Mouse (Mus musculus) MEL (cell line): Measurements from ENCODE around the gene Hps5.
"Not testable (repeated sequence)": the region's sequence is repeated elsewhere in the genome, so short reads cannot be mapped to it uniquely, and the experiment has no call there.

Source experiments
- BHLHE40 ChIP-seq: IDR thresholded peaks from 2 replicates; pipeline ENCODE4 v1.6.1; 2012; ENCODE audit warnings: low read depth, mild to moderate bottlenecking, inconsistent platforms, low read length, improper control_type of control experiment, borderline replicate concordance
- CTCF ChIP-seq, 3 experiments: IDR thresholded peaks in 2 of 3; conservative IDR thresholded peaks in 1 of 3; 2 replicates each; pipeline ENCODE4 v1.5.1; 2011 to 2012; ENCODE audit warnings: low read length in 3 of 3, low read depth in 2 of 3, mild to moderate bottlenecking in 2 of 3, improper control_type of control experiment in 1 of 3, inconsistent platforms in 1 of 3, mixed read lengths in 1 of 3, moderate library complexity in 1 of 3; ENCODE audit not compliant: control insufficient read depth in 1 of 3, insufficient read depth in 1 of 3, poor library complexity in 1 of 3, severe bottlenecking in 1 of 3
- EP300 ChIP-seq, 2 experiments: IDR thresholded peaks; 2 replicates each; pipeline ENCODE4 v1.6.1; 2011; ENCODE audit warnings: improper control_type of control experiment in 2 of 2, low read length in 2 of 2, low read depth in 1 of 2, mild to moderate bottlenecking in 1 of 2
- GATA1 ChIP-seq: IDR thresholded peaks from 2 replicates; pipeline ENCODE4 v1.6.1; 2011; ENCODE audit warnings: low read depth, low read length, improper control_type of control experiment
- HCFC1 ChIP-seq: IDR thresholded peaks from 2 replicates; pipeline ENCODE4 v1.6.1; 2012; ENCODE audit warnings: low read depth, mild to moderate bottlenecking, inconsistent platforms, low read length, improper control_type of control experiment, moderate library complexity
- MAZ ChIP-seq: IDR thresholded peaks from 2 replicates; pipeline ENCODE4 v1.6.1; 2012; ENCODE audit warnings: low read depth, mild to moderate bottlenecking, inconsistent platforms, low read length, improper control_type of control experiment
- MXI1 ChIP-seq: IDR thresholded peaks from 2 replicates; pipeline ENCODE4 v1.6.1; 2011; ENCODE audit warnings: mild to moderate bottlenecking, low read depth, low read length, improper control_type of control experiment
- NELFE ChIP-seq: IDR thresholded peaks from 2 replicates; pipeline ENCODE4 v1.6.1; 2011; ENCODE audit warnings: low read depth, low read length, improper control_type of control experiment
- POLR2A ChIP-seq, 2 experiments: IDR thresholded peaks; 2 replicates each; pipeline ENCODE4 v1.6.1; 2011 to 2012; ENCODE audit warnings: low read length in 2 of 2, mild to moderate bottlenecking in 2 of 2, control low read depth in 1 of 2, improper control_type of control experiment in 1 of 2, low read depth in 1 of 2, moderate library complexity in 1 of 2; ENCODE audit not compliant: control insufficient read depth in 1 of 2, insufficient read depth in 1 of 2, poor library complexity in 1 of 2
- POLR2AphosphoS2 ChIP-seq: IDR thresholded peaks from 2 replicates; pipeline ENCODE4 v1.6.1; 2011; ENCODE audit warnings: low read length, improper control_type of control experiment
- RCOR1 ChIP-seq: IDR thresholded peaks from 2 replicates; pipeline ENCODE4 v1.6.1; 2012; ENCODE audit warnings: low read depth, mild to moderate bottlenecking, inconsistent platforms, low read length, improper control_type of control experiment
- TBP ChIP-seq: IDR thresholded peaks from 2 replicates; pipeline ENCODE4 v1.8.0; 2011; ENCODE audit warnings: low read depth, low read length, improper control_type of control experiment
- USF2 ChIP-seq, 2 experiments: IDR thresholded peaks; 2 replicates each; pipeline ENCODE4 v1.6.1; 2011 to 2012; ENCODE audit warnings: improper control_type of control experiment in 2 of 2, low read length in 2 of 2, borderline replicate concordance in 1 of 2, inconsistent platforms in 1 of 2, low read depth in 1 of 2, mild to moderate bottlenecking in 1 of 2; ENCODE audit not compliant: insufficient read depth in 1 of 2
- ZMIZ1 ChIP-seq: IDR thresholded peaks from 2 replicates; pipeline ENCODE4 v1.6.1; 2012; ENCODE audit warnings: low read depth, mild to moderate bottlenecking, inconsistent platforms, low read length, improper control_type of control experiment, moderate library complexity

DNA sequence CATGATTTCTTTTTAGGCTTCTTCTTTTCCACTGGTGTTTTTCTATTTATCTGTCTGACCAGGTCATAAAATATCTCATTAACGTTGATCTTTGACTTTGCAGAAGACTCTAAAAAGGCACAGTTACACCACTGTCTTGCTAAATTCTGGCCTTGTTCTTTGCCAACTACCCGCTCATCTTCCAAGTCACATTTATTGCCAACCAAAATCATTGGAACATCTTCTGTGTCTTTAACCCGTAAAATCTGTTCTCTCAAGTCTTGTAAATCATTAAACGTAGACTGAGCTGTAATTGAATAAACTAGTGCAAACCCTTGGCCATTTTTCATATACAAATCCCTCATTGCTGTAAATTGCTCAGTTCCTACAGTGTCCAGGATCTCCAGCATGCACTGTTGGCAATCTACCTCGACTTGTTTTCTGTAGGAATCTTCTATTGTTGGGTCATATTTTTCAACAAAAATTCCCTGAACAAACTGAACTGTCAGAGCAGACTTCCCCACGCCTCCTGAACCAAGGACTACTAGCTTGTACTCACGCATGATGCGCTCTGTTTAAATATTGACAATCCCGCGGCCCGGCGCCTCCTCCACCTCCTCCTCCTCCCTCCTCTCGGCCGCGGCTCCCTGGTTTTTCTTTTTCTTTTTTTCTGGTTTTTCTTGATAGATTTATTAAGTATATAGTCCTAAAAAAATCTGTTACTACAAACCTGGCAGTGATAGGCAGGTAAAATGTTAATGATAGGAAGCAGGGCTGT is 25.2 kb upstream of the Hps5 start:
- not testable (repeated sequence) for TF ChIP-seq POLR2AphosphoS2; ZMIZ1; BHLHE40; TBP; POLR2A (IDR thresholded peaks at IDR 0.05; ENCODE audit: control insufficient read depth in 1 of 2, insufficient read depth in 1 of 2, low read depth in 1 of 2, low read length in 2 of 2, poor library complexity in 1 of 2); CTCF (IDR thresholded peaks at IDR 0.05 in 2 of 3, conservative IDR thresholded peaks at IDR 0.05 in 1 of 3; ENCODE audit: control insufficient read depth in 1 of 3, insufficient read depth in 1 of 3, low read depth in 2 of 3, low read length in 3 of 3, poor library complexity in 1 of 3, severe bottlenecking in 1 of 3); USF2 (IDR thresholded peaks at IDR 0.05; ENCODE audit: borderline replicate concordance in 1 of 2, insufficient read depth in 1 of 2, low read depth in 1 of 2, low read length in 2 of 2); MAZ; HCFC1; RCOR1; NELFE; GATA1; EP300 (IDR thresholded peaks at IDR 0.05; ENCODE audit: low read depth in 1 of 2, low read length in 2 of 2); MXI1
